Mouse (Mus musculus): ENCODE results near the gene Gpa33.
A peak's percentile ranks its signal among the peaks of the same experiment; 100 is the strongest.
"Not testable (repeated sequence)": the region's sequence is repeated elsewhere in the genome, so short reads cannot be mapped to it uniquely, and the experiment has no call there.

Gene Gpa33

GRCm38 (mm10) chr1:166135091-166135740 lies 5.2 kb downstream of the Gpa33 start:
- no peak for DNase-seq

- DNase-seq, result no peak
Observed at GRCm38 (mm10) chr1:166137244-166137938, 7.4 kb downstream of the Gpa33 start.

- DNase-seq, result no peak
Observed at GRCm38 (mm10) chr1:166138136-166138535, 8.1 kb downstream of the Gpa33 start.

- DNase-seq, result no peak
Observed at GRCm38 (mm10) chr1:166139113-166139512, 9.1 kb downstream of the Gpa33 start.

GRCm38 (mm10) chr1:166139620-166140184 lies 9.7 kb downstream of the Gpa33 start:
- DNase-seq, result no peak

- not testable (repeated sequence) for DNase-seq
Observed at GRCm38 (mm10) chr1:166141868-166142267, 11.8 kb downstream of the Gpa33 start.

- no peak for DNase-seq
Observed at GRCm38 (mm10) chr1:166142369-166142768, 12.3 kb downstream of the Gpa33 start.

GRCm38 (mm10) chr1:166146626-166147025 lies 16.6 kb downstream of the Gpa33 start:
- no peak for DNase-seq

GRCm38 (mm10) chr1:166147657-166148056 lies 17.6 kb downstream of the Gpa33 start:
- DNase-seq, result no peak

- no peak for DNase-seq
Observed at GRCm38 (mm10) chr1:166149441-166149840, 19.4 kb downstream of the Gpa33 start.

GRCm38 (mm10) chr1:166150035-166150434 lies 20.0 kb downstream of the Gpa33 start:
- no peak for DNase-seq

- DNase-seq, result no peak
Observed at GRCm38 (mm10) chr1:166151341-166151740, 21.3 kb downstream of the Gpa33 start.

- DNase-seq, result no peak
Observed at GRCm38 (mm10) chr1:166152034-166152433, 22.0 kb downstream of the Gpa33 start.

GRCm38 (mm10) chr1:166153351-166154120 lies 23.5 kb downstream of the Gpa33 start:
- peak; percentile 79 for DNase-seq

GRCm38 (mm10) chr1:166154162-166155112 lies 24.4 kb downstream of the Gpa33 start:
- DNase-seq, result peak; percentile 61

- DNase-seq, result no peak
Observed at GRCm38 (mm10) chr1:166155113-166155494, 25.1 kb downstream of the Gpa33 start.

GRCm38 (mm10) chr1:166157712-166158111 lies 27.7 kb downstream of the Gpa33 start:
- DNase-seq, result no peak

GRCm38 (mm10) chr1:166158664-166159063 lies 28.6 kb downstream of the Gpa33 start:
- DNase-seq, result no peak

GRCm38 (mm10) chr1:166160111-166160510 lies 30.1 kb downstream of the Gpa33 start:
- DNase-seq, result no peak

- peak; percentile 67 for DNase-seq
Observed at GRCm38 (mm10) chr1:166160569-166161445, 30.8 kb downstream of the Gpa33 start.

- no peak for DNase-seq
Observed at GRCm38 (mm10) chr1:166164580-166164979, 34.5 kb downstream of the Gpa33 start.
